Mouse (Mus musculus): ENCODE measurements around the gene Mrps14.

DNA sequence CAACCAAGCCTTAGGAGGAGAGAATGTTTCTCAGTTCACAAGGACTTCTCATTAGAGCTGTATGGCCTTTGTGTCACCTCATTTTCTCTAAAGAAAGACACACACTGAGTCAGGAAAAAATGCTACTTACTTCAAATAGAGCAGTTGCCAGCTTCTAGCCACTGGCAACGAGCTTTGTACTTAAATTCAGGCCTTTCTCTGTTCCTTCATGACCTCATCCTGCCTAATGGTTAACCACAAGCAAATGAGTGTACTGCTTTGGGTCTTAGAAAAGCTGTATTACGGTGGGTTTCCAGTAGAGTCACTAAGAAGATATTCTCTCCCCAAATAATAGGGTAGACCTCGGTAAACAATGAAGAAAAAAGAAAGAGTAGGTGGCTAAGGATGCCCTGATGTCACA lies 44.3 kb upstream of the Mrps14 start:
- TF ChIP-seq TCF12 (IDR thresholded peaks at IDR 0.05; ENCODE audit: insufficient read depth, poor library complexity, severe bottlenecking): no peak
- TF ChIP-seq POLR2A (IDR thresholded peaks at IDR 0.05; ENCODE audit: insufficient read length, low read depth): no peak
- TF ChIP-seq USF1 (IDR thresholded peaks at IDR 0.05; ENCODE audit: low read depth): no peak
- TF ChIP-seq MAX (IDR thresholded peaks at IDR 0.05; ENCODE audit: low read depth): no peak
- no peak for TF ChIP-seq E2F4 (IDR thresholded peaks at IDR 0.05; ENCODE audit: insufficient read depth)
- TF ChIP-seq REST (IDR thresholded peaks at IDR 0.05; ENCODE audit: insufficient read depth, insufficient read length): no peak
- no peak for TF ChIP-seq MYOG (IDR thresholded peaks at IDR 0.05; ENCODE audit: control insufficient read depth in 1 of 3, insufficient read depth in 1 of 3, insufficient read length in 2 of 3, low read depth in 2 of 3)
- TF ChIP-seq MYOD1 (IDR thresholded peaks at IDR 0.05; ENCODE audit: control insufficient read depth in 1 of 3, insufficient read length in 2 of 3, low read depth in 2 of 3): no peak
- TF ChIP-seq POLR2AphosphoS2 (IDR thresholded peaks at IDR 0.05; ENCODE audit: insufficient read length, low read depth): no peak
- no peak for TF ChIP-seq CEBPB (IDR thresholded peaks at IDR 0.05; ENCODE audit: insufficient read depth, poor library complexity, severe bottlenecking)
